Mouse (Mus musculus) frontal cortex, postnatal 36 days (tissue): ENCODE measurements around the gene Galr3.
"Not testable (repeated sequence)": the region's sequence is repeated elsewhere in the genome, so short reads cannot be mapped to it uniquely, and the experiment has no call there.

Experiments used
- DNase-seq, 2 experiments: peaks; one replicate each; pipeline ENCODE4 v3.0.0; 2022; ENCODE audit warnings: low spot score in 2 of 2

The Galr3 gene

GRCm38 (mm10) chr15:79041585-79041984 lies at the start of gene Galr3:
Gene Galr3 (plus strand): TSS chr15:79041885.
- DNase-seq, result no peak

GRCm38 (mm10) chr15:78992235-78992634 lies 49.5 kb upstream of the Galr3 start:
- no peak for DNase-seq

- DNase-seq, result no peak
Observed at GRCm38 (mm10) chr15:78992925-78993324, 48.8 kb upstream of the Galr3 start.

- no peak for DNase-seq
Observed at GRCm38 (mm10) chr15:78995916-78996315, 45.8 kb upstream of the Galr3 start.

GRCm38 (mm10) chr15:78996663-78997062 lies 45.0 kb upstream of the Galr3 start:
- DNase-seq, result no peak

- DNase-seq, result no peak
Observed at GRCm38 (mm10) chr15:78998348-78998747, 43.3 kb upstream of the Galr3 start.

GRCm38 (mm10) chr15:78999586-78999985 lies 42.1 kb upstream of the Galr3 start:
- no peak for DNase-seq

- no peak for DNase-seq
Observed at GRCm38 (mm10) chr15:79000357-79000791, 41.3 kb upstream of the Galr3 start.

GRCm38 (mm10) chr15:79001559-79001958 lies 40.1 kb upstream of the Galr3 start:
- DNase-seq, result no peak

- no peak for DNase-seq
Observed at GRCm38 (mm10) chr15:79002036-79002435, 39.6 kb upstream of the Galr3 start.

- no peak for DNase-seq
Observed at GRCm38 (mm10) chr15:79003079-79003478, 38.6 kb upstream of the Galr3 start.

- DNase-seq, result no peak
Observed at GRCm38 (mm10) chr15:79005581-79005980, 36.1 kb upstream of the Galr3 start.

- DNase-seq, result no peak
Observed at GRCm38 (mm10) chr15:79006638-79007037, 35.0 kb upstream of the Galr3 start.

- no peak for DNase-seq
Observed at GRCm38 (mm10) chr15:79007059-79007458, 34.6 kb upstream of the Galr3 start.

GRCm38 (mm10) chr15:79007836-79008235 lies 33.8 kb upstream of the Galr3 start:
- DNase-seq, result not testable (repeated sequence)

GRCm38 (mm10) chr15:79009734-79010133 lies 32.0 kb upstream of the Galr3 start:
- no peak for DNase-seq

- no peak for DNase-seq
Observed at GRCm38 (mm10) chr15:79011550-79011949, 30.1 kb upstream of the Galr3 start.

- no peak for DNase-seq
Observed at GRCm38 (mm10) chr15:79013382-79013781, 28.3 kb upstream of the Galr3 start.

- no peak for DNase-seq
Observed at GRCm38 (mm10) chr15:79018191-79018590, 23.5 kb upstream of the Galr3 start.

GRCm38 (mm10) chr15:79018886-79019285 lies 22.8 kb upstream of the Galr3 start:
- no peak for DNase-seq

- DNase-seq, result no peak
Observed at GRCm38 (mm10) chr15:79022671-79023230, 18.9 kb upstream of the Galr3 start.

GRCm38 (mm10) chr15:79023366-79023765 lies 18.3 kb upstream of the Galr3 start:
- no peak for DNase-seq

- peak in 1 of 2 experiments; percentile 41 for DNase-seq
Observed at GRCm38 (mm10) chr15:79025687-79026308, 15.9 kb upstream of the Galr3 start.
